Mouse (Mus musculus) hindbrain, embryonic 14.5 days (tissue): ENCODE results near the gene Vsig10l. TPM values are rescaled to one million over a fixed set of nuclear protein-coding genes. Genes with fewer than 3 reads are reported as not detected.

ENCODE experiments used
- ATAC-seq: fragments of 200-750 bp; cut with Nextera tagmentation; 2 replicates; pipeline ENCODE4 v1.8.0; 2017; ENCODE audit warnings: moderate number of reproducible peaks, mild to moderate bottlenecking, moderate TSS enrichment, moderate library complexity; ENCODE audit not compliant: low FRiP score
- DNase-seq: peaks from one replicate; pipeline ENCODE4 v3.0.0-alpha.2; 2015; ENCODE audit warnings: low spot score
- H3K27ac ChIP-seq: fragments of 300-500 bp; sonication (generic); 2 replicates; pipeline ENCODE4 v1.5.1; 2014; ENCODE audit warnings: mild to moderate bottlenecking, moderate library complexity
- H3K27me3 ChIP-seq: fragments of 300-500 bp; sonication (generic); 2 replicates; pipeline ENCODE4 v1.6.1; 2014; ENCODE audit warnings: mild to moderate bottlenecking, low read length, mixed read lengths; ENCODE audit not compliant: control insufficient read depth, insufficient read depth
- H3K36me3 ChIP-seq: fragments of 300-500 bp; sonication (generic); replicated peaks from 2 replicates; pipeline ENCODE4 v1.6.1; 2014; ENCODE audit not compliant: control insufficient read depth, insufficient read depth
- H3K4me1 ChIP-seq: fragments of 300-500 bp; sonication (generic); replicated peaks from 2 replicates; pipeline ENCODE4 v1.6.1; 2014; ENCODE audit warnings: antibody characterized with exemption, low read length, mixed read lengths; ENCODE audit not compliant: control insufficient read depth, insufficient read depth
- H3K4me2 ChIP-seq: fragments of 300-500 bp; sonication (generic); replicated peaks from 2 replicates; pipeline ENCODE4 v1.6.1; 2014; ENCODE audit warnings: mild to moderate bottlenecking, moderate library complexity
- H3K4me3 ChIP-seq: fragments of 300-500 bp; sonication (generic); replicated peaks from 2 replicates; pipeline ENCODE4 v1.5.1; 2014; ENCODE audit warnings: mild to moderate bottlenecking, low read length
- H3K9ac ChIP-seq: fragments of 300-500 bp; sonication (generic); 2 replicates; pipeline ENCODE4 v1.6.1; 2014
- H3K9me3 ChIP-seq: fragments of 300-500 bp; sonication (generic); 2 replicates; pipeline ENCODE4 v1.6.1; 2016; ENCODE audit warnings: low read length; ENCODE audit not compliant: control insufficient read depth
- WGBS: fragments of 180-500 bp; shearing (Covaris S2); extraction: QIAGEN DNeasy Blood & Tissue Kit; methylation state at CpG from one replicate; pipeline ENCODE4 v1.1.7; 2014; 5-methylcytosine and 5-hydroxymethylcytosine counted together
- polyA plus RNA-seq: library from polyadenylated mRNA; unstranded; fragments of >200 nt; fragmentation: Nextera tagmentation; extraction: Ambion mirVana; gene quantifications from 2 replicates; pipeline ENCODE4 v1.2.1, GENCODE M21; 2014

The Vsig10l gene
- polyA plus RNA-seq, 1 experiment from 2014 or later, result 15.6 TPM

GRCm38 (mm10) chr7:43438611-43439010 lies 24.3 kb upstream of the Vsig10l start:
- DNase-seq (no peak), ATAC-seq (no peak)

GRCm38 (mm10) chr7:43440482-43440881 lies 22.5 kb upstream of the Vsig10l start, which contains the start of gene Cldnd2:
Gene Cldnd2 (plus strand): TSS chr7:43440782.
- DNase-seq (no peak), ATAC-seq (no peak)
- 77% methylated on average over 6 of the region's 6 CpGs for WGBS
- Histone ChIP-seq H3K4me3 (no peak within 1 kb of the TSS), H3K9me3 (no peaks in the 10 kb centered on the region), H3K4me2 (no peak within 1 kb of the TSS), H3K27ac (no peak within 1 kb of the TSS), H3K27me3 (no peaks in the 10 kb centered on the region), H3K4me1 (peaks cover 19% of the 10 kb centered on the region), H3K9ac (no peak within 1 kb of the TSS), H3K36me3 (no peaks in the 10 kb centered on the region)

More at GRCm38 (mm10) chr7:43438611-43439010, 24.3 kb upstream of the Vsig10l start:
- Histone ChIP-seq H3K27me3 (no peaks in the 10 kb centered on the region), H3K4me1 (peaks cover 6% of the 10 kb centered on the region), H3K9me3 (no peaks in the 10 kb centered on the region), H3K4me3 (no peak overlapping the region), H3K4me2 (no peak overlapping the region), H3K36me3 (no peaks in the 10 kb centered on the region), H3K9ac (no peak overlapping the region), H3K27ac (no peak overlapping the region)
- WGBS, result 83% methylated on average over 4 of the region's 4 CpGs

GRCm38 (mm10) chr7:43441071-43441470 lies 21.9 kb upstream of the Vsig10l start:
- no peaks in the 10 kb centered on the region for H3K9me3 ChIP-seq
- no peak for DNase-seq
- no peak overlapping the region for H3K4me2 ChIP-seq
- H3K4me3 ChIP-seq, result no peak overlapping the region
- ATAC-seq, result no peak
- WGBS, result 80% methylated on average over 3 of the region's 3 CpGs
- peaks cover 19% of the 10 kb centered on the region for H3K4me1 ChIP-seq
- no peaks in the 10 kb centered on the region for H3K27me3 ChIP-seq
- H3K36me3 ChIP-seq, result no peaks in the 10 kb centered on the region
- no peak overlapping the region for H3K27ac ChIP-seq
- H3K9ac ChIP-seq, result no peak overlapping the region

GRCm38 (mm10) chr7:43442684-43443083 lies 20.3 kb upstream of the Vsig10l start:
- Histone ChIP-seq H3K9ac (peak overlapping the region; percentile 58), H3K27ac (peak overlapping the region; percentile 91), H3K4me2 (peak overlapping the region; percentile 84), H3K9me3 (no peaks in the 10 kb centered on the region), H3K36me3 (no peaks in the 10 kb centered on the region), H3K4me1 (peaks cover 19% of the 10 kb centered on the region), H3K4me3 (peak overlapping the region; percentile 50), H3K27me3 (no peaks in the 10 kb centered on the region)
- ATAC-seq, result no peak
- no peak for DNase-seq
- WGBS, result 13% methylated on average over 9 of the region's 9 CpGs

- H3K9ac ChIP-seq, result peak overlapping the region; percentile 58
- ATAC-seq, result peak; percentile 79
- H3K27me3 ChIP-seq, result no peaks in the 10 kb centered on the region
- H3K9me3 ChIP-seq, result no peaks in the 10 kb centered on the region
- under 1% methylated on average over 36 of the region's 36 CpGs for WGBS
- DNase-seq, result peak; percentile 60
- peaks cover 19% of the 10 kb centered on the region for H3K4me1 ChIP-seq
- no peaks in the 10 kb centered on the region for H3K36me3 ChIP-seq
- H3K4me3 ChIP-seq, result peak overlapping the region; percentile 50
- peak overlapping the region; percentile 84 for H3K4me2 ChIP-seq
- H3K27ac ChIP-seq, result peak overlapping the region; percentile 91
These were observed 19.6 kb upstream of the Vsig10l start for GRCm38 (mm10) chr7:43443126-43443916.

GRCm38 (mm10) chr7:43443917-43444293 lies 19.0 kb upstream of the Vsig10l start, which contains the start of the genes Etfb and Gm45233:
Gene Etfb (plus strand): TSS chr7:43444083.
Gene Gm45233 (plus strand): TSS chr7:43444128.
- under 1% methylated on average over 27 of the region's 27 CpGs for WGBS
- ATAC-seq (peak; percentile 97), DNase-seq (peak; percentile 93)
- peak within 1 kb of the TSS; percentile 50 for H3K4me3 ChIP-seq
- no peaks in the 10 kb centered on the region for H3K9me3 ChIP-seq
- H3K9ac ChIP-seq, result peak within 1 kb of the TSS; percentile 58
- H3K27ac ChIP-seq, result peak within 1 kb of the TSS; percentile 91
- H3K4me1 ChIP-seq, result peaks cover 19% of the 10 kb centered on the region
- peak within 1 kb of the TSS; percentile 84 for H3K4me2 ChIP-seq
- H3K36me3 ChIP-seq, result no peaks in the 10 kb centered on the region
- H3K27me3 ChIP-seq, result no peaks in the 10 kb centered on the region

GRCm38 (mm10) chr7:43447801-43448200 lies 15.2 kb upstream of the Vsig10l start:
- 91% methylated on average over 4 of the region's 4 CpGs for WGBS
- Histone ChIP-seq H3K36me3 (peaks cover 2% of the 10 kb centered on the region), H3K4me3 (no peak overlapping the region), H3K9ac (no peak overlapping the region), H3K4me2 (no peak overlapping the region), H3K9me3 (no peaks in the 10 kb centered on the region), H3K27ac (no peak overlapping the region), H3K27me3 (no peaks in the 10 kb centered on the region), H3K4me1 (peaks cover 14% of the 10 kb centered on the region)
- ATAC-seq, result no peak
- DNase-seq, result no peak

- ATAC-seq (no peak), DNase-seq (no peak)
- H3K9me3 ChIP-seq, result no peaks in the 10 kb centered on the region
- 96% methylated on average over 2 of the region's 3 CpGs for WGBS
- H3K27ac ChIP-seq, result no peak overlapping the region
- H3K4me1 ChIP-seq, result peaks cover 13% of the 10 kb centered on the region
- H3K4me2 ChIP-seq, result no peak overlapping the region
- no peaks in the 10 kb centered on the region for H3K27me3 ChIP-seq
- H3K4me3 ChIP-seq, result no peak overlapping the region
- H3K36me3 ChIP-seq, result peaks cover 6% of the 10 kb centered on the region
- no peak overlapping the region for H3K9ac ChIP-seq
These were observed 14.7 kb upstream of the Vsig10l start for GRCm38 (mm10) chr7:43448246-43448645.

GRCm38 (mm10) chr7:43449811-43450210 lies 13.1 kb upstream of the Vsig10l start:
- Histone ChIP-seq H3K4me1 (peaks cover 6% of the 10 kb centered on the region), H3K27ac (no peak overlapping the region), H3K4me2 (no peak overlapping the region), H3K4me3 (no peak overlapping the region), H3K27me3 (no peaks in the 10 kb centered on the region), H3K9ac (no peak overlapping the region), H3K36me3 (peaks cover 18% of the 10 kb centered on the region), H3K9me3 (no peaks in the 10 kb centered on the region)
- 100% methylated on average over 2 of the region's 2 CpGs for WGBS
- DNase-seq (no peak), ATAC-seq (no peak)
